Mouse (Mus musculus) heart, embryonic 11.5 days (tissue): ENCODE results near the gene Tmprss11c. TPM values are rescaled to one million over a fixed set of nuclear protein-coding genes. Genes with fewer than 3 reads are reported as not detected.
"Not testable (repeated sequence)": the region's sequence is repeated elsewhere in the genome, so short reads cannot be mapped to it uniquely, and the experiment has no call there.

ENCODE experiments used
- ATAC-seq: fragments of 200-750 bp; cut with Nextera tagmentation; replicated peaks from 2 replicates; pipeline ENCODE4 v1.8.0; 2017; ENCODE audit warnings: moderate library complexity; ENCODE audit not compliant: insufficient number of reproducible peaks, low FRiP score, low TSS enrichment
- H3K27ac ChIP-seq: fragments of 300-500 bp; sonication (generic); 2 replicates; pipeline ENCODE4 v1.5.1; 2014; ENCODE audit warnings: mild to moderate bottlenecking, low read depth, low read length
- H3K27me3 ChIP-seq: fragments of 300-500 bp; sonication (generic); 2 replicates; pipeline ENCODE4 v1.6.1; 2014; ENCODE audit warnings: mild to moderate bottlenecking, low read length, mixed read lengths; ENCODE audit not compliant: control insufficient read depth, insufficient read depth
- H3K36me3 ChIP-seq: fragments of 300-500 bp; sonication (generic); 2 replicates; pipeline ENCODE4 v1.6.1; 2014; ENCODE audit warnings: mild to moderate bottlenecking, low read length, moderate library complexity, mixed read lengths; ENCODE audit not compliant: control insufficient read depth, insufficient read depth
- H3K4me1 ChIP-seq: fragments of 300-500 bp; sonication (generic); 2 replicates; pipeline ENCODE4 v1.6.1; 2014; ENCODE audit warnings: low read length; ENCODE audit not compliant: control insufficient read depth, insufficient read depth
- H3K4me2 ChIP-seq: fragments of 300-500 bp; sonication (generic); 2 replicates; pipeline ENCODE4 v1.6.1; 2014; ENCODE audit warnings: mild to moderate bottlenecking, moderate library complexity
- H3K4me3 ChIP-seq: fragments of 300-500 bp; sonication (generic); 2 replicates; pipeline ENCODE4 v1.5.1; 2014; ENCODE audit warnings: low read depth, low read length
- H3K9ac ChIP-seq: fragments of 300-500 bp; sonication (generic); 2 replicates; pipeline ENCODE4 v1.6.1; 2014; ENCODE audit warnings: mild to moderate bottlenecking, low read depth, low read length, moderate library complexity
- H3K9me3 ChIP-seq: fragments of 300-500 bp; sonication (generic); replicated peaks from 2 replicates; pipeline ENCODE4 v1.6.1; 2016; ENCODE audit warnings: low read length; ENCODE audit not compliant: control insufficient read depth
- WGBS: fragments of 180-500 bp; shearing (Covaris S2); extraction: QIAGEN DNeasy Blood & Tissue Kit; methylation state at CpG from one replicate; pipeline ENCODE4 v1.1.7; 2014; ENCODE audit not compliant: insufficient replicate concordance; 5-methylcytosine and 5-hydroxymethylcytosine counted together
- polyA plus RNA-seq: library from polyadenylated mRNA; unstranded; fragments of >200 nt; fragmentation: Nextera tagmentation; extraction: Ambion mirVana; gene quantifications from 2 replicates; pipeline ENCODE4 v1.2.1, GENCODE M21; 2014

Gene Tmprss11c
- polyA plus RNA-seq = not detected in 2 replicates

- WGBS = 78% methylated on average over 4 of the region's 4 CpGs
- Histone ChIP-seq H3K27ac (no peak within 1 kb of the TSS), H3K27me3 (no peaks in the 10 kb centered on the region), H3K9ac (no peak within 1 kb of the TSS), H3K4me1 (no peaks in the 10 kb centered on the region), H3K9me3 (no peaks in the 10 kb centered on the region), H3K36me3 (no peaks in the 10 kb centered on the region), H3K4me2 (no peak within 1 kb of the TSS), H3K4me3 (no peak within 1 kb of the TSS)
- no peak for ATAC-seq
Observed at GRCm38 (mm10) chr5:86289208-86289607, at the start of gene Tmprss11c. Tmprss11c (minus strand) TSS chr5:86289308.

- peak overlapping the region; percentile 47 for H3K4me2 ChIP-seq
- H3K4me3 ChIP-seq = peak overlapping the region; percentile 27; the same call in 1 of the 2 replicates
- not testable (repeated sequence) for H3K9me3 ChIP-seq, ATAC-seq, H3K9ac ChIP-seq, H3K27me3 ChIP-seq, H3K4me1 ChIP-seq, H3K36me3 ChIP-seq, H3K27ac ChIP-seq
- 28% methylated on average over 25 of the region's 30 CpGs for WGBS
Observed at GRCm38 (mm10) chr5:86318018-86318956, 29.2 kb upstream of the Tmprss11c start.

DNA sequence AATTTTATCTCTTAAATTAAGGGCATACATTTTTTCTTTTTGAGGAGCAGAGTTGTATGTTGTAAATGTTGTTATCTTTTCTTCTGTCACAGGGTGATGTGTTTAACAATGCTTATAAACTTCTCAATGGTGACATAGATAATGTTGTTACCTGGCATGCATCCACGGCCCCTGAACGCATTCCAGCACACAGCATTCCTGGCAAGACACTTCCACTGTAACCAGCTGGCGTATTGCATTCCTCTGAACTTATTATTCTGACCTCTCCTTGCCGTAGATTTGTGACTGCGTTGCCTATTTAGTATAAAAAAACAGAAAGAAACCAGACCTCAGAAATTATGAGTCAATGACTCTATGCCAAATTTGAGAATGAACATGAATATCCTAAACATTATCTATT lies 17.0 kb upstream of the Tmprss11c start:
- Histone ChIP-seq H3K27ac (no peak overlapping the region), H3K9me3 (no peaks in the 10 kb centered on the region), H3K4me1 (no peaks in the 10 kb centered on the region), H3K27me3 (no peaks in the 10 kb centered on the region), H3K4me2 (no peak overlapping the region), H3K9ac (no peak overlapping the region), H3K4me3 (no peak overlapping the region), H3K36me3 (no peaks in the 10 kb centered on the region)
- ATAC-seq = no peak
- 69% methylated on average over 5 of the region's 5 CpGs for WGBS

- no peak for ATAC-seq
- Histone ChIP-seq H3K4me3 (no peak overlapping the region), H3K36me3 (no peaks in the 10 kb centered on the region), H3K9ac (no peak overlapping the region), H3K4me1 (no peaks in the 10 kb centered on the region), H3K4me2 (no peak overlapping the region), H3K9me3 (no peaks in the 10 kb centered on the region), H3K27me3 (no peaks in the 10 kb centered on the region), H3K27ac (no peak overlapping the region)
- 77% methylated on average over 8 of the region's 8 CpGs for WGBS
Observed at GRCm38 (mm10) chr5:86303877-86304276, 14.8 kb upstream of the Tmprss11c start.

- Histone ChIP-seq H3K4me3 (no peak overlapping the region), H3K4me2 (no peak overlapping the region), H3K27ac (no peak overlapping the region), H3K9ac (no peak overlapping the region), H3K36me3 (no peaks in the 10 kb centered on the region), H3K27me3 (no peaks in the 10 kb centered on the region), H3K9me3 (no peaks in the 10 kb centered on the region), H3K4me1 (no peaks in the 10 kb centered on the region)
- ATAC-seq = no peak
- 84% methylated on average over 11 of the region's 11 CpGs for WGBS
Observed at GRCm38 (mm10) chr5:86246559-86246958, 42.5 kb downstream of the Tmprss11c start.

- no peaks in the 10 kb centered on the region for H3K36me3 ChIP-seq
- no peaks in the 10 kb centered on the region for H3K9me3 ChIP-seq
- no peak overlapping the region for H3K27ac ChIP-seq
- WGBS = 58% methylated on average over 1 of the region's 1 CpGs
- H3K4me1 ChIP-seq = no peaks in the 10 kb centered on the region
- ATAC-seq = no peak
- H3K9ac ChIP-seq = no peak overlapping the region
- no peaks in the 10 kb centered on the region for H3K27me3 ChIP-seq
- H3K4me3 ChIP-seq = no peak overlapping the region
- H3K4me2 ChIP-seq = no peak overlapping the region
Observed at GRCm38 (mm10) chr5:86244880-86245279, 44.2 kb downstream of the Tmprss11c start.

DNA sequence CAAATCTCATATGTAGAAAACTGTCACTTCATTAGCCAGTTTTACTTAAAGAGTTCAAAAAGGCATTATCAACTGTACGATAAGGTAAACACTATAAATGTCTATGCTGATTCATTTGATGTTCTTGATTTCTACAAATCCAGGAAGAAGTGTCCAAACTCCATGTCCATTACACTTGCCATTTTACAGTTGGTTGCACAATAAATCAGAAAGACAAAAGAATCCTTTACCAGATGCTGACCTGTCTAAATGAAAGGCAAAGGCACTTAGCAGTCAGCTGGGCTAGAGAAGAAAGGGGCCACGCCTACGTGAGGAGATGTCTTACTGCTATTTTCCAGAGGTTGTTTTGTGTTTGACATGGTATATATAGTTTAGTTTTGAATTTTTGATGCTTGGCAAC lies 44.8 kb downstream of the Tmprss11c start:
- Histone ChIP-seq H3K9ac (no peak overlapping the region), H3K4me2 (no peak overlapping the region), H3K9me3 (no peaks in the 10 kb centered on the region), H3K27ac (no peak overlapping the region), H3K27me3 (no peaks in the 10 kb centered on the region), H3K4me1 (no peaks in the 10 kb centered on the region), H3K36me3 (no peaks in the 10 kb centered on the region), H3K4me3 (no peak overlapping the region)
- WGBS = 78% methylated on average over 3 of the region's 3 CpGs
- no peak for ATAC-seq

- no peaks in the 10 kb centered on the region for H3K27me3 ChIP-seq
- no peaks in the 10 kb centered on the region for H3K4me1 ChIP-seq
- no peak overlapping the region for H3K4me2 ChIP-seq
- H3K36me3 ChIP-seq = no peaks in the 10 kb centered on the region
- H3K9ac ChIP-seq = no peak overlapping the region
- no peak overlapping the region for H3K27ac ChIP-seq
- WGBS = 75% methylated on average over 5 of the region's 5 CpGs
- H3K4me3 ChIP-seq = no peak overlapping the region
- no peaks in the 10 kb centered on the region for H3K9me3 ChIP-seq
- ATAC-seq = no peak
Observed at GRCm38 (mm10) chr5:86227156-86227853, 61.8 kb downstream of the Tmprss11c start.
